Mouse (Mus musculus): ENCODE measurements around the gene Gigyf1.

Gene Gigyf1

GRCm38 (mm10) chr5:137568223-137568798, 50.0 kb downstream of the Gigyf1 start:
- in situ Hi-C loops (cut with MboI, MseI), result no loop called here

DNA sequence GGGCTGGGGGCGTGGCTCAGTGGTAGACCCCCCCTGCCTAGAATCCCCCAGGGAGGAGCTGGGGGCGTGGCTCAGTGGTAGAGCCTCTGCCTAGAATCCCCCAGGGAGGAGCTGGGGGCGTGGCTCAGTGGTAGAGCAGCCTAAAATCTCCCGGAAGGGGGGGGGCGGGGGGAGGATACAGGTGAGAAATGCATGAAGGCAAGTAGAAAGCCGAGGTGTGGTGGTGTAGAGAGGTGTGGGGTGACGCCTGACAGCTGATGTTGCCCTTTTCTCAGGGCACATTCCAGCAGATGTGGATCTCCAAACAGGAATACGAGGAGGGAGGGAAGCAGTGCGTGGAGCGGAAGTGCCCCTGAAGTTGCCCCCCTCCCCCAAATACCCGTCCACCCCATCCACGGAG, 50.7 kb downstream of the Gigyf1 start:
- in situ Hi-C loops (cut with MboI, MseI), result no loop called here

- in situ Hi-C loops (cut with MboI, MseI), result no loop called here
These were observed 51.3 kb downstream of the Gigyf1 start, which contains the start of gene Tfr2 for GRCm38 (mm10) chr5:137569665-137570064. TSS of gene Tfr2 (plus strand) at chr5:137569840.

- in situ Hi-C loops (cut with MboI, MseI), result no loop called here
These were observed 51.8 kb downstream of the Gigyf1 start for GRCm38 (mm10) chr5:137570181-137570580.

- in situ Hi-C loops (cut with MboI, MseI), result no loop called here
These were observed 52.6 kb downstream of the Gigyf1 start for GRCm38 (mm10) chr5:137570691-137571586.

DNA sequence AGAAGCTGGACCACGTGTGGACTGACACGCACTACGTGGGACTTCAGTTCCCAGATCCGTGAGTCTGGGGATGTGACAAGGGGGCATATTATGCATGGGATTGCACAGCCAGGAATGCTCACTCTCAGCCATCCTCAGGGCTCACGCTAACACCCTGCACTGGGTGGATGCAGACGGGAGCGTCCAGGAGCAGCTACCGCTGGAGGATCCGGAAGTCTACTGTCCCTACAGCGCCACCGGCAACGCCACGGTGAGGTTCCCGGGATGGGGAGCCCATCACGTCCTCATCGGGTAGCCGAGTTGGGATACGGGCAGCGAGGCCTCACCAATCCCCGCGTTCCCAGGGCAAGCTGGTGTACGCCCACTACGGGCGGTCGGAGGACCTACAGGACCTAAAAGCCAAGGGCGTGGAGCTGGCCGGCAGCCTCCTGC, 56.1 kb downstream of the Gigyf1 start:
- in situ Hi-C loops (cut with MboI, MseI), result no loop called here
